Mouse (Mus musculus) leukemia stem cell, adult 10-12 weeks (primary cell): ENCODE measurements around the gene Fosl2. TPM values are rescaled to one million over a fixed set of nuclear protein-coding genes. Genes with fewer than 3 reads are reported as not detected.

Experiments
- polyA plus RNA-seq: library from polyadenylated mRNA; stranded (reverse); fragments of >175 nt; gene quantifications from 2 replicates; pipeline ENCODE4 v1.2.3, GENCODE M21; 2012; ENCODE audit warnings: low replicate concordance

Fosl2 gene
- polyA plus RNA-seq, result 3.3 and 3.4 TPM in 2 replicates

DNA sequence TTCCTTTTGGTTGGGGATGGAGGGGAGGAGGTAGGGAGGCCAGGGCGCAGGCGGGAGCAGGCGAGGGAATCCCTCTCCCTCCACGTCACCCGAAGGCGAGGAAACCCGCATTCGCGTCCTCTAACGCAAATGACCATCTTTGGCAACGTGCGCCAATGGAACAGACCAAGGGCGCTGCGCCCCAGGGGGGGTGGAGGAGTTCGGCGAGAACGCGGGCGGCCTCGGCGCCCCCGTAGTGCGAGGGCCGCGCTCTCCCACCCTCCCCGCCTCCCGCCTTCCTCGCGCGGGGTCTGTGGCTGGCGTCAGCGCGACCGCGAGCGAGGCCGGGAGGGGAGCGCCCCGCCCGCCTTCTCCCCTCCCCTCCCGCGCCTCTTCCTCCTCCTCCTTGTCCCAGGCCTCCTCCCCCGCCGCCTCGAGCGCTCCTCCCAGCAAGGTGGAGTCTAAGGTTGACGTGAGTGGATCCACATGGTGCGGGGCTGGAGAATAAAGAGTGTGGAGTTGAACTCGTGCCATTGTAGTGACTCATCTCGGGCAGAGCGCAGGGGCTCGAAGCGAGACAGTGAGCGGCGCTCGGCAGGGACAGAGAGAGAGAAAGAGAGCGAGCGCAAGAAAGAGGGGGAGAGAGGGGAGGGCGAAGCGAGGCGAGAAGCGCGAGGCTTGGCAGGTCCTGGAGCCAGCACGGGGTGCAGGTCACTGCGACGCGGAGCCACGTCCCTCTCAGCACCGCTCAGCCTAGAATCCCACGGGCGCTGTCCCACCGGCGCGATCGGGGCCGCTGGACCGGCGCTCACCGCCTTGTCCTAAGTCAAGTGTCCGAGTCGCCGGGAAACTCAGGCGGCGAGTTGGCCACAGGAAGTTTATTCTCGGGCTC is at the start of gene Fosl2:
Gene Fosl2, plus strand, starts transcription at position 466 of the 871 bp plus-strand sequence.

Other genes starting within 250 kb of the Fosl2 start
- gene Plb1, start 96.9 kb downstream of the Fosl2 start, polyA plus RNA-seq, result 0.66 TPM in 1 of 2 replicates, not detected in the other